Mouse (Mus musculus) megakaryocyte, adult 5-6 weeks (primary cell): ENCODE measurements at regions not wholly inside any gene's neighbourhood (a gene's known extent, or its start where the extent isn't known, plus 50 kb on each side); places are given as distances from the start of the nearest gene placed in this dataset.

Experiments
- ATAC-seq: 2 replicates; pipeline ENCODE4 v1.8.0; 2016; ENCODE audit warnings: mild to moderate bottlenecking, inconsistent platforms; ENCODE audit not compliant: poor library complexity, severe bottlenecking

DNA sequence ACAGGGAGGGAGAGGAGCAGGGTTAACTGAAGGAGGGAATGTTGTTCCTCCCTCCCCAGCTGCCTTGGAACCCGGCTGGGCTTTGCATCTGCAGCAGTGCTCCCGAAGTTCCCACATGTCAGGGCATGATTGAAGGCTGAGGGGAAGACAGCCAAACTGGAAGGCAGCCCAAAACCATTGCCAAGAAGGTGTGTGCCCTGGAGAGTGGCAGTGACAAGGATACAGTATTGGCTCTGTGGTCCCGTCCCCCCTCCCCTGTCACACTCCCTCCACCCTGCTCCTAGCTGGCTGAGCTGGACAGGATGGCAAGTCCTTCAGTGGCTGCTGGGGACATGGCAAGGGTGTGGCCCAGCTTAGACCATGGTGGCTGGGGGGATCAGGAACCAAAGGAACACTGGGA, 79.1 kb downstream of the Cyp26b1 start:
- ATAC-seq = no peak

DNA sequence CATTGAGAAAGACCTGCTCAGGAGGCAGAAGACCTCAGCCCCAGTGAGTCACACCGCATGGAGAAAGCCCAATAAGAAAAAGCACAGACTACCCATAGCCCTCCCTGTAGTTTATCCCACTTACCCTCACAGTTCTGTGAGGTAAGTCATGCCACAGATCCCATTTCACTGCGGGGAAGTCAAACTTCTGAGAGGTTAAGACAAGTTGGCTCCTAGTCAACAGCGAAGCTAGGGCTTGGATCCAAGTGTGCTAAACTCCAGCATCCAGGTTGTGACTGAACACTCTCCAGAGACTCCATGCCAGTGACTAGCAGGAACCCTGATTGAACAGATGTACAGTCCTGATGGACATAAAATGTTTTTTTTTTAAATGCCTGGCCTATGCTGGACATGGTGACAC, 85.1 kb downstream of the Cyp26b1 start:
- no peak for ATAC-seq

DNA sequence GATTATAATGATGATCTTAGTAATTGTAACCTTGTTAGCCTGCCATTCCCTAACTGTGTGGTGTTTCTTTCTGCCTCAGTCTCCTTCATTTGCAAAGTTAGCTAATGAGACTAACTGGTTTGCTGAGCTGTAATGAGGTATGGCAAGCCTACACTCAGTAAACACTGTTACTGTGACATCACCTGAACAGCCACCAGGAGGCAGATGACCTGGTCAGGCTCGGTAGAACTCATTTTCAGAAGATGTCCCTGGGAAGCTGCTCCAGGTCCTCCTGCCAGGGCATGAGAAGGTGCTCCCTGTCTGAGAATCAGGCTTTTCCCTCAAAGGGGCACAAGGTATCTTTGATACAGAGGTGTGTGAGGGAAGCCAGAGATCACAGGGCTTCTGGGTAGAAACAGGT, 87.0 kb downstream of the Cyp26b1 start:
- ATAC-seq = no peak

DNA sequence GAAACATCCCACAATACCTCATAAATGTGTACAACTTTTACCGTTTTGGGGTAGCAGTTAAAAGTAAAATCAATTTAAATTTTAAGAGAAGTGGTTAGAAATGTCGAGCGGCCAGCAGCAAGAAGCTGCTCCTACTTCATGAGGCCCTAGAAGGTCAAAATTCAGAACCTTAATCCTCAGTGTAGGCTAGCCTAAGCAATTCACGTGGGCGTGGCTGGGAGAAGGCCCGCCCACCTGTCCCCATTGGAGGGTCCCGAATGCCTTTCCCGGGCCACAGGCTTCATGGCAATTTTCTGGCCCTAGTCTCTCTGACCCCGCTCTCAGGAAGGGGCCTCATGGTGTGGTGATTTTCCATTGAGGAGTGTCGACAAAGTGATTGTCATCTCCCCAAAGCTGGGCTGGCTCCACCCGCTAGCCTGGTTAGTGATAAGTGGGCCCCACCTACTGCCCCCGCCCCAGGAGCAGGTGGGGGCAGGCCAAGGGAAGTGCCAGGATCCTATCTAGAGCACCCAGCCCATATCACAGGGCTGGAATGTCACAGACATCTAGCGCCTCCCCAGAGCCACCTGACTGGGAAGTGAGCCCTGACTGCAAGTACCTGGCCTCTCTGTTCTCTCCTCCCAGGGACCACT, 93.3 kb downstream of the Cyp26b1 start:
- no peak for ATAC-seq

DNA sequence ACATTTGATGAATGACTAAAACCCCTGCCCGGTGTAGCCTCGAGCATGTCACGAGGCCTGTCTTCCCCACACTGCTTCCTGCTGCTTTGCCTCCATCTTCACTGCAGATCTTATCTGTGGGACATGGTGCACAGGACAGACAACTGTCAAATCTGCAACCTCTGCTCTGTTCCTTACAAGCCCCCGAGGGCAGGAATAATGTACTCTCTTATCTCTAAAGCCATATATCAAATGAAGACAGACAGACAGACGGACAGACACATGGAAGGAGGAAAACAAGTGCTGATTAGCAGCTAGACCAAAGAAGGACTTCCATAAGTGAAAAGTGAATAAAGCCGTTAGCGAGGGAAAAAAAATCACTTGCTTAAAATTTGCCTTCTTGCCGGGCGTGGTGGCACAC, 95.6 kb downstream of the Cyp26b1 start:
- ATAC-seq = no peak

DNA sequence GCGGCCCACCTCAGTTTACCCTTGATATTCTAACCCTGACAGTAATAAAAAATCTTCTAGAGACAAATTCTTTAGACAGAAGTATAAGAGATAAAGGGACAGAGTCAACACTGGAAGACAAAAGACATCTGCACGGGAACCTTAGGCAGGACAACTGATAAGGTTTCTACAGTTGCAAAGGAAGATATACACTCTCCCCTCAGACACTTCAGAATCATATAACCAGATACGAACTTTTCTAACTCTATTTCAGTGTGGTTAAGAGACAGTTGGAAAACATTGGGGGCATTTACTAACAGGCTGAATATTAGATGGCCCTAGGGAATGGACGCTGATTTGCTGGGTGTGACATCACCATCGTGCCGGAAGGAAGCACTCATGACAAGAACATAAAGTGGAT, 100.0 kb downstream of the Cyp26b1 start:
- no peak for ATAC-seq

DNA sequence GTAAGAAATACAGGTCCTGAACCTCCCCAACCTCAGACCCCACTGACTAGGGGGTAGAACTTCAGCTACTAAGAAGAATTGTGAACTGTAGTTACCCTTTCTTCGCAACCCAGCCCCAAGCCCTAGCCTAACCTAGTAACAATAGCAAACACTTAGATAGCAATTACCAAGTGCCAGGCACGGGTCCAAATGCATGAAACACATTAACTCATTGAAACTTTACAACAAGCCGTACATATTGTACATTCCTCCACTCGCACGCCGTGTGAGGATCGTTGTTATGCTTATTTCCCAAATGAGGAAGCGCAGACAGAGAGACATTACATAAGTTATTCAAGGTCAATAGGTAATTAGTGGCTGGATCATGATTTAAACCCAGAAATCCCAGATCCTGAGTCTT, 100.5 kb downstream of the Cyp26b1 start:
- ATAC-seq = no peak

DNA sequence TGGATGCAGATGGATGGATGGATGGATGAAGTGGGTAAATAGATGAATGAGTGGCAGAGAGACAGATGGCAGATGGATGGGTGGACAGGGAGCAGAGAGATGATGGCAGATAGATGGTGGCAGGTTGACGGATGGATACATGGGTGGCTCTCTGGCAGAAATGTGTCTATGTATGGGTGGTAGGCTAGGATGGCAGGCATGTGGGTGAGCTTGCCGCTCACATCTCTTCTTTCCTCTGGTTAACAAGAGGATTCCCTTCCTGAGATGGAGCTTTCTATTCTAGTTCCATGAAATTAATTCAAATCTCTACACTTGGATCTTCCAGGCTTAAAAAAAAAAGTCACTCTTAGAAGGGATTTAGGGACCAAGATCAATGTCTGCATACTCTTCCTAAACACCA, 101.1 kb downstream of the Cyp26b1 start:
- no peak for ATAC-seq

DNA sequence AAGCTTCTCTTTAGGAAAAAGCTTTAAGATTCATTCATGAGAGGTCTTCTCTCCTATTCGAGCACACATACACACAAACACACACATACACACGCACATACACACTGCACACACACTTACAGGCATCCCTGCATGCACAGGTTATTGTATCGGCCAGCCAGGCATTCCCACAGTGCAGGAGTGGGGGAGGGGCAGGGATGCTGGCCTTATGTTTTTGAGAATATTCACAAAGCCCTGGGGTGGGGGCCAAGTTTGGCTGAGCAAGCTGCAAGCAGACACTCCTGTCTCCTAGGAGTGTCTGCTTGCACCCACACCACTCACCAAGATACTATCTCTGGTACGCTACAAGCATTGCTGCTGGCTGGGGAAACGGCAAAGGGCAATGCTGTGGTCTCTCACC, 102.6 kb downstream of the Cyp26b1 start:
- ATAC-seq = no peak

DNA sequence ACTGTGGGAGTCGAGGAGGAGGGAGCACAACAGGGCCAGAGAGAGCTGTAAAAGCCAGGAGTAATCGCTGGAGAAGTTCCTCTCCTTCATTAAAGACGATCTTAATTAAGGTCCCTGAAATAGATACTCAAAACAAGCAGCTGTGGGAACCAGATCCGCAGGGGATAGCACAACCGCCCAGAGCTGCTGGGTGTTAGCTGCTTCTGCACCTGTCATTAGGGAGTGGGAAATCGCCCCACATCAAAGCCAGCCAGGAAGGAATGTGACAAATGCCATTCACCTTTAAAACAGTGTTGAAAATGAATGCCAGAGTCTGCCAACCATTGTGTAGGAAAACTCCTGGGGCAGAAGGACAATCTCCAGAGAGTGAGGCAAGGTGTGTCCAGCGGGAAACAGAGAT, 112.5 kb downstream of the Cyp26b1 start:
- ATAC-seq = no peak

DNA sequence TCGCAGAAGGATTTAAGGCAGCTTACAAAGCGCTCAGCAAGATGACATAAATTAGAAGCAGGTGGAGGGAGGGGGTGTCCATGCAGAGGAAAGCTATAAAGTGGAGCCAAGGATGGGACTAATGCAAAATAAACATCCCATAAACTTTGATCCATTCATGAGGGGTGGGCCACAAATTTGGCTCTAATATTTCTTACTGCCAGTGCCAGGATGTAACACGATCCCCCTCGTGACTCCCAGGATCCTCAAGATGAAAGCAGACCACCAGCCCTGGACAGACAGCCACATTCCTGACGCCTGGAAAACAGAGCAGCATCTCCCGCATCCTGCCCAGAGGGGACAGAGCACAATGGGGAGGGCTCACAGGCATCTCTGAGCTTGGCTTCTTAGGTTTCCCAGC, 116.6 kb downstream of the Cyp26b1 start:
- no peak for ATAC-seq

DNA sequence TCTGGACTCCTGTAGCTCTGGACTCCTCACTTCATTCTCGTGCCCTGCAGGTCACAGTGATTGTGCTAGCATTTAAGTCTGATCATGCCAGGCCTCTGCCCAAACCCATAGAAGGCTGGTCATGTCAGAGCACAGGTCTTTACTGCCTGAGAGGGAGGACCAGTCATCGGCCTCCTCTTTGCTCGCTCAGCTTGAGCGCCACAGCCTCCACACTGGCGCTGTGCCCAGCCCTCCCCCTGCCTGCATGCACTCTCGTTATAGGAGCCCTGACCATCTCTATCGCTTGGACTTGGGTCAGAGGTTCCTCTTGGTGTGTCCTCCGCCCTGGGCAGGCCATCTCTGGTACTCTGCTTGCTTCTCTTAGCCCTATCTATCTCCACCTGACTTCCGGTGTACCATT, 117.2 kb downstream of the Cyp26b1 start:
- no peak for ATAC-seq

DNA sequence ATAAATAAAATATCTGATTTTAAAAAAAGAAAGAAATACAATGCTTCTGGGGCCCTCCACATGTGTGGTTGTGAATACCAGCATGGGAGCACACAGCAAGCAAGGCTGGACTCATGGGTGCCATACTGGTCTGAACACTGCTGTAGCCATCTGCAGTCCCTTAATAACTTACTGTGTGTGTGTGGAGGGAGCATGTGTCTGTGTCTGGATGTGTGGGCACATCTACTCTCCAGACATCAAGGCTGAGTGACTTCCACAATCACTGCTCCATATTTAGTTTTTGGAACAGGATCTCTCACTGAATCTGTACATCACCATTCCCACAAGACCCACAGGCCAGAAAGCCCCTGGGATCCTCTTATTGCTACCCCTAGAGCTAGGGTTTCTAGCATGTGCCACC, 118.9 kb downstream of the Cyp26b1 start:
- ATAC-seq = no peak

DNA sequence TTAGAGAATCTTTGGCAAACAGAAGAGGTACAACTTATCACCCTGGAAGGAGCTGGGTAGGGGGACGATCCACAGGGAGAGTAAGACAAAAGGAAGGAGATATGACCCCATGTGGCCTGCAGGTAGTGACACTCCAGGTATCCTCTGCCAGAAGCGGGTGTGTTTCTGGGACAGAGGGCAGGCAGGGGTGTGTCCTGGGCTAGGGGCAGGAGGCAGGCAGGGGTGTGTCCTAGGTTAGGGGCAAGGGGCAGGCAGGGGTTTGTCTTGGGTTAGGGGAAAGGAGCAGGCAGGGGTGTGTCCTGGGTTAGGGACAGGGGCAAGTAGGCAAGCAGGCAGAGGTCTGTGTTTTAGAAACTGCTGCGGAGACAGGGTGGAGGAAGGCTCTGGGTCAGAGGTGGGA, 120.5 kb downstream of the Cyp26b1 start:
- no peak for ATAC-seq

DNA sequence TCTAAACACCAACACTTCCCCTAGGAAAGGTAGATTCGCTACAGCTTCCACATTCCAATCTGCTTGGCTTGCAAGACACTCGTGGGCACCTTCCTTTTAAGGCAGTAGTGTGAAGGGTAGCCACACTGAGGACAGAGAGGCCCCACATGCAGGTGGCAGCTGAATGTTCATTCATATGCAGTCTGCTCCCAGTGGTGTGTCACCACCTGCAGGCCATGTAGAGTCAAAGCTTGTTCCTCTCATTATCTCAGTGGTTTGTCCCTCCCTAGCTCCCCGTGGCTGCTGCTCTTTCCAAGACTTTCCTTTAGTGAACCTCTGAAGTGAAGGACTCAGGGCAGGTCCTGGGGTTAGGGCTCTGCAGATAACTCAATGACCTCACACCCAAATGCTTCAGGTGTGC, 121.4 kb downstream of the Cyp26b1 start:
- ATAC-seq = no peak

DNA sequence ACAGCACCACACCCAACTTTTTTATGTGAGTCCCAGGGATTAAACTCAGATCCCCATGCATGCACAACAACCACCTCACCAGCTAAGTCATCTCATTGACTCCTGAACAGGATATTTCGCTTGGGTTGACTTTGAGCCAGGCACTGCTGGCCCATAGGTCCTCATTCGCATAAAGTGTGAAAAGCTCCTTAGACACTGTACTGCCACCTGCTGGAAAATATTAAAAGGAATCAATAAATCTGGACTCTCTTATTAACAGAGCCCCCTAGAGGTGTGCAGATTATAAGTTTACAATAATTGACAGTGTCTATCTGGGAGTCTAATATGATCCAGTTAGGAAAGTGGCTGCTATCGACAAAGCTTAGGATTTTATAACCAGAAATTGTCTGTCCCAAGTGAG, 126.4 kb downstream of the Cyp26b1 start:
- no peak for ATAC-seq

DNA sequence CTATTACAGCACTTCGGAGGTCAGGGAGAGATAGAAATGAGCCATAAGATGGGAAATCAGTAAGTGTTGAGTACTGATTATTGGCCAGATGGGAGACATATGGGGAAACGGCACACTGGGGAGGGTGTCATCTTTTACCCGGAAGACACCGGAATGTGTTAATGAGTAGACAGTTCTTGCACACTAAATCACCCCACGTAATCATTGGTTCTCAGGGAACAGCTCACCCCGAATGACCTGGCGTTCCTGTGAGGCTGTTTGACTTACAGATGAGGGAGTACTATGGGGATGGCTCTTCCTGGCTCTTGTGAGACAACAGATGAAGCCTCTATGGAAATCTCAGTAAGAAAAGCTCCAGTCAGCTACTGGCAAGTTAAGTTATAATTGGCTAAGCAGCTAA, 127.5 kb downstream of the Cyp26b1 start:
- no peak for ATAC-seq

DNA sequence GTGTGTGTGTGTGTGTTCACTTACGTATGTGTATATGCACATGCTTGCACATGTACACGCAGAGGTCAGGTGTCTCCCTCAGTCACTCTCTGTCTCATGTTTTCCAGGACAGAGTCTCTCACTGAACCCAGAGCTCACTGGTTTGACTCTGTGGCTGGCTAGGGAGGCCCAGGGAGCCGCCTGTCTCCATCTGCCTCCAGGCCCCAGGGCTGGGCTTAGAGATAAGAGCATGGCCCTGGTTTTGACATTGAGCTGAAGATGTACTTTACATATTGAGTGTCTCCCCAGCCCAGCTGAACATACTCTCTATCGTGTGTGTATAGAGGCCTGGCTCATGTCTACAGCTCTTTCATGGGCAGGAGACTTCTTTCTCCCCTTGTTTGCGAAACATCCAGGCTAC, 128.1 kb downstream of the Cyp26b1 start:
- no peak for ATAC-seq

DNA sequence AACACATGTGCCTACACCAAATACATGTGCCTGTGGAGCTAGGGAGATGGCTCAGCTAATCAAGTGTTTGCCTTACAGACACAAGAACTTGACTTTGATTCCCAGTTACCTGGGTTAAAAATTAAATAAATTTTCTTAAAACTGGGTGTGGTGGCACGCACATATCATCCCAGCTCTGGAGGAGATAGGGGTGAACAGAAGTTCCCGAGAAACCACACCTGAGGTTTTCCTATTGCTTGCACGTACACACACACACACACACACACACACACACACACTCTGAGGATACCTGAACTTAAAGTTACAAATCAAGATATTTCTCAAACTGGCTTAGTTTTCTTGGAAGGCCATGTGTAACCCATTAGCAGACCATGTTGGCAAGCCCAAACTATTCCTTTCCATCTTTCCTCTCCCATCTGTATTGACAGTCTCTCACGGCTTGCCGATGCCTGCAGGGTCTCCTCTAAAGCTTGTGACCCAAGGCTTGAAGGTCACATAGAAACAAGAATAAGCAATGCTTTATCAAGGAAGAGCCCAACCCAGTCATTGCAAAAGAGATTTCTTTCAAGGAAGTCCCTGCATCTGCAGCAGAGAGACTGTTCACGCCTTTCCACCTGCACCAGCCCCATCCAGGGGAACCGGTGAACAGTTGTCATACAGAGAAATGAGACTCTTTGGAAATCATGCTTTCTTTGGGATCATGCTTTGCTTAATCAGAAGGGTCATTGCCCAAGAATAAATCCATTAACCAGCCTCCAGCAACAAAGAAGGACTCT, 129.9 kb downstream of the Cyp26b1 start:
- ATAC-seq = no peak

DNA sequence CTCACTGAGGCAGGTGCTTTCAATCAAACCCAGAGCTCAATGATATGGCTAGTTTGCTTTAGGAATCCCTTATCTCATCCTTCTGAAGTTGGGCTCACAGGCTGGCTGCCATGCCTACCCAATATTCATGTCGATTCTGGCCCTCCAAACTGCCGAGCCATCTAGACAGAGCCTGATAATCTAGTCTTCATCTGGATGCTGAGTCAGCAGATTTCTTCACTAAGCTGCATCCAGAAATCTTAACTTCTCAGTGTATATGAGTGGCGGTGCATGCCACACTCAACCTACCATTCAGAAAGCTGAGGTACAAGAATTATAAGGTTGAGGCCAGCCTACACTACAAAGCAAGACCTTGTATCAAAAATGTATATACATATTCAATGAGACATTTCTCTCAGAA, 136.9 kb downstream of the Cyp26b1 start:
- no peak for ATAC-seq

DNA sequence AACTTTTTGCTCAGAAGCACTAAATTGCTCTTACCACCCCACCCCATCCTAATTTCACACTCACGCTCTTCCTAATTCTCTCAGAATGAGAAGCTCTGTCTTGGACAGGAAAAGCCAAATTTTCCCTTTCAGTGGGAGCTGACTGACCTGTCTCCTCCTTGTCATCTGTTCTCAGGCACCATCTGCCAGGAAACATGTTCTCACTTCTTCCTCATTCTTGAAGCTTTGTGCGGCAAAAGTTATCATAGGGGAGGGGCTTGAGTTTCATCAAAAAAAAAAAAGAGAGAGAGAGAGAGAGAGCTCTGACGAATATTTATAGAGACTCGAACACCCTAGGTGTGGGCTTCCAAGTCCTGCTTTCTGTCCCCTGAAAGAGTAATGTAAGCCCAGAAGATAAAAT, 148.6 kb downstream of the Cyp26b1 start:
- ATAC-seq = no peak

DNA sequence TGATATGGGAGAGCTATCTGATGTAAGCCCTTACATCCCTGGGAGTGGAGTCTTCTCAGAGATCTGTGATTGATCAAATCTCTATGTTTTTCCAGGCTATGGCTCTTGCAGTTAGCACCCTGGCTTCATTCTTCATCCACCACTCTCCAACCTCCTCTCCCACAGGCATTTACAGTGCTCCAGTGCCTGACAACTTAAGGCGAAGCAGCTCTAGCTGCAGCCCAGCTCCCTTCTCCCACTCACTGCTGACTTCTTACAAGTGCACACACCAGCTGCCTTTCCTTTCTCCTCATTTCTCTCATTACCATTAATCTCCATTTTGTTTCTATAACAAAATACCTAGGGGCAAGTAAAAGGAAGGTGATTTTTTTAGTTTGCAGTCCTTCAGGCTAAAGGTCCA, 151.0 kb downstream of the Cyp26b1 start:
- no peak for ATAC-seq
